Comparison of ENCODE assay signal across 8 mouse cellular contexts in the genomic region with DNA sequence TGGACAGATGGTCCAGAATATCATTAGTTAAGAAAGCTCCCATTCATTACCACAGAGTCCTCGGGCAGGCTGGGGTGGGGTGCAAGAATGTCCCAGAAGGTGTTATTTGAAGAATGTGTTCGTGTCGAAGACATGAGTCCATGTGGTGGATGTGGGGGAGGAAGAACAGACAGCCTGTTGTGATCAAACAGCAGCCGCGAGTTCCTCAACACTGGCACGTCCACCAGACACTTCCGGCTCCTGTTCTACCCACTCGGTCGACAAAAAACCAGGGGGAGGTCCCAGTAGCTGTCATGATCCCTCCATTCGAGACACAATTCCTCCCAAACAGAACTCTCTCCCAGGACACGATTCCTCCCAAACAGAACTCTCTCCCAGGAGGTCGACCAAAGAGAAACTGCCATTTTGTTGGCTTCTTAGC.
DNase-seq lines count a peak whose midpoint lies in the region; ATAC-seq lines count a peak whose summit lies in the region.

No protein-coding gene starts in this region.

- peak; percentile 27 for DNase-seq in adrenal gland, postnatal 10 days
- DNase-seq in adrenal gland, postnatal 36 days = no peak
- DNase-seq in layer of hippocampus, postnatal 14 days (ENCODE audit: low spot score in 2 of 2) = peak; percentile 33 to 47
- peak; percentile 80 for DNase-seq in lung, postnatal 25 days (ENCODE audit: low spot score)
- peak; percentile 86 for DNase-seq in telencephalon, adult 2 months (ENCODE audit: low read depth, low spot score)
- DNase-seq in gastrocnemius, postnatal 4 days (ENCODE audit: low spot score in 2 of 2) = no peak

- 25% methylated on average over 12 of the region's 12 CpGs for WGBS in heart, embryonic 11.5 days (ENCODE audit: insufficient replicate concordance)

- peak; percentile 73 for ATAC-seq in activated CD4-positive, CD25-positive, alpha-beta regulatory T cell, adult 4 months
- no peak for ATAC-seq in heart, embryonic 11.5 days (replicated peaks; ENCODE audit: insufficient number of reproducible peaks, low FRiP score, low TSS enrichment)

- H3K27ac ChIP-seq in heart, embryonic 11.5 days (ENCODE audit: low read depth, low read length) = no peak overlapping the region

- H3K27me3 ChIP-seq in heart, embryonic 11.5 days (ENCODE audit: control insufficient read depth, insufficient read depth, low read length) = no peaks in the 10 kb centered on the region

- no peaks in the 10 kb centered on the region for H3K36me3 ChIP-seq in heart, embryonic 11.5 days (ENCODE audit: control insufficient read depth, insufficient read depth, low read length)

- H3K4me1 ChIP-seq in heart, embryonic 11.5 days (ENCODE audit: control insufficient read depth, insufficient read depth, low read length) = peaks cover 21% of the 10 kb centered on the region

- H3K4me3 ChIP-seq in heart, embryonic 11.5 days (ENCODE audit: low read depth, low read length) = peak overlapping the region; percentile 3

- H3K9me3 ChIP-seq in heart, embryonic 11.5 days (replicated peaks; ENCODE audit: control insufficient read depth, low read length) = no peaks in the 10 kb centered on the region

- peak overlapping the region; percentile 54 for H3K4me2 ChIP-seq in heart, embryonic 11.5 days

- H3K9ac ChIP-seq in heart, embryonic 11.5 days (ENCODE audit: low read depth, low read length) = peak overlapping the region; percentile 31; the same call in 1 of the 2 replicates

Comparison
In these comparisons a context has a peak if more than half of its experiments do, and no peak if none do; other contexts are left out.
1. DNase-seq: peak in adrenal gland, postnatal 10 days (single experiment), layer of hippocampus, postnatal 14 days (2 of 2), lung, postnatal 25 days (single experiment) and telencephalon, adult 2 months (single experiment); none in adrenal gland, postnatal 36 days (0 of 2) and gastrocnemius, postnatal 4 days (0 of 2).